Mouse (Mus musculus): Measurements from ENCODE around the gene Gfod1. TPM values are rescaled to one million over a fixed set of nuclear protein-coding genes. Genes with fewer than 3 reads are reported as not detected.

The Gfod1 gene
- polyA plus RNA-seq, 1 experiment from 2014 or later = 0.46 TPM

GRCm38 (mm10) chr13:43239790-43240216 lies 64.2 kb downstream of the Gfod1 start:
- WGBS (ENCODE audit: missing documents) = 19% methylated on average over 11 of the region's 11 CpGs
- Histone ChIP-seq H3K4me3 (ENCODE audit: inconsistent target) (no peak overlapping the region), H3K36me3 (ENCODE audit: inconsistent target) (no peaks in the 10 kb centered on the region), H3K79me2 (ENCODE audit: inconsistent target) (no peaks in the 10 kb centered on the region), H3K27ac (no peak overlapping the region)

GRCm38 (mm10) chr13:43236630-43237029 lies 67.3 kb downstream of the Gfod1 start:
- Histone ChIP-seq H3K27ac (no peak overlapping the region), H3K4me3 (ENCODE audit: inconsistent target) (no peak overlapping the region), H3K36me3 (ENCODE audit: inconsistent target) (no peaks in the 10 kb centered on the region), H3K79me2 (ENCODE audit: inconsistent target) (no peaks in the 10 kb centered on the region)
- 88% methylated on average over 6 of the region's 6 CpGs for WGBS (ENCODE audit: missing documents)

- 33% methylated on average over 4 of the region's 4 CpGs for WGBS (ENCODE audit: missing documents)
- no peak overlapping the region for H3K4me3 ChIP-seq (ENCODE audit: inconsistent target)
- no peak overlapping the region for H3K27ac ChIP-seq
- no peaks in the 10 kb centered on the region for H3K79me2 ChIP-seq (ENCODE audit: inconsistent target)
- H3K36me3 ChIP-seq (ENCODE audit: inconsistent target) = no peaks in the 10 kb centered on the region
Observed at GRCm38 (mm10) chr13:43235982-43236381, 68.0 kb downstream of the Gfod1 start.

- Histone ChIP-seq H3K4me3 (ENCODE audit: inconsistent target) (no peak overlapping the region), H3K27ac (no peak overlapping the region), H3K79me2 (ENCODE audit: inconsistent target) (no peaks in the 10 kb centered on the region), H3K36me3 (ENCODE audit: inconsistent target) (no peaks in the 10 kb centered on the region)
- 93% methylated on average over 3 of the region's 3 CpGs for WGBS (ENCODE audit: missing documents)
Observed at GRCm38 (mm10) chr13:43235586-43235910, 68.4 kb downstream of the Gfod1 start.

- Histone ChIP-seq H3K79me2 (ENCODE audit: inconsistent target) (no peaks in the 10 kb centered on the region), H3K27ac (no peak overlapping the region), H3K36me3 (ENCODE audit: inconsistent target) (no peaks in the 10 kb centered on the region), H3K4me3 (ENCODE audit: inconsistent target) (no peak overlapping the region)
- 89% methylated on average over 9 of the region's 9 CpGs for WGBS (ENCODE audit: missing documents)
Observed at GRCm38 (mm10) chr13:43234869-43235585, 68.9 kb downstream of the Gfod1 start.

GRCm38 (mm10) chr13:43233331-43233730 lies 70.6 kb downstream of the Gfod1 start:
- Histone ChIP-seq H3K36me3 (ENCODE audit: inconsistent target) (no peaks in the 10 kb centered on the region), H3K4me3 (ENCODE audit: inconsistent target) (no peak overlapping the region), H3K79me2 (ENCODE audit: inconsistent target) (no peaks in the 10 kb centered on the region), H3K27ac (no peak overlapping the region)
- WGBS (ENCODE audit: missing documents) = 96% methylated on average over 4 of the region's 4 CpGs

GRCm38 (mm10) chr13:43231965-43232860 lies 71.8 kb downstream of the Gfod1 start:
- no peaks in the 10 kb centered on the region for H3K79me2 ChIP-seq (ENCODE audit: inconsistent target)
- no peak overlapping the region for H3K4me3 ChIP-seq (ENCODE audit: inconsistent target)
- WGBS (ENCODE audit: missing documents) = 75% methylated on average over 13 of the region's 13 CpGs
- no peaks in the 10 kb centered on the region for H3K36me3 ChIP-seq (ENCODE audit: inconsistent target)
- H3K27ac ChIP-seq = no peak overlapping the region

GRCm38 (mm10) chr13:43230842-43231241 lies 73.1 kb downstream of the Gfod1 start:
- WGBS (ENCODE audit: missing documents) = 51% methylated on average over 4 of the region's 4 CpGs
- Histone ChIP-seq H3K79me2 (ENCODE audit: inconsistent target) (no peaks in the 10 kb centered on the region), H3K36me3 (ENCODE audit: inconsistent target) (no peaks in the 10 kb centered on the region), H3K27ac (no peak overlapping the region), H3K4me3 (ENCODE audit: inconsistent target) (no peak overlapping the region)

GRCm38 (mm10) chr13:43230238-43230637 lies 73.7 kb downstream of the Gfod1 start:
- H3K27ac ChIP-seq = no peak overlapping the region
- H3K36me3 ChIP-seq (ENCODE audit: inconsistent target) = no peaks in the 10 kb centered on the region
- no peaks in the 10 kb centered on the region for H3K79me2 ChIP-seq (ENCODE audit: inconsistent target)
- 99% methylated on average over 6 of the region's 6 CpGs for WGBS (ENCODE audit: missing documents)
- H3K4me3 ChIP-seq (ENCODE audit: inconsistent target) = no peak overlapping the region

GRCm38 (mm10) chr13:43229767-43230166 lies 74.2 kb downstream of the Gfod1 start:
- no peak overlapping the region for H3K4me3 ChIP-seq (ENCODE audit: inconsistent target)
- no peaks in the 10 kb centered on the region for H3K36me3 ChIP-seq (ENCODE audit: inconsistent target)
- no peaks in the 10 kb centered on the region for H3K79me2 ChIP-seq (ENCODE audit: inconsistent target)
- 90% methylated on average over 3 of the region's 3 CpGs for WGBS (ENCODE audit: missing documents)
- no peak overlapping the region for H3K27ac ChIP-seq

GRCm38 (mm10) chr13:43228141-43228540 lies 75.8 kb downstream of the Gfod1 start:
- Histone ChIP-seq H3K79me2 (ENCODE audit: inconsistent target) (no peaks in the 10 kb centered on the region), H3K36me3 (ENCODE audit: inconsistent target) (no peaks in the 10 kb centered on the region), H3K4me3 (ENCODE audit: inconsistent target) (no peak overlapping the region), H3K27ac (no peak overlapping the region)
- 97% methylated on average over 6 of the region's 6 CpGs for WGBS (ENCODE audit: missing documents)

- Histone ChIP-seq H3K27ac (no peak overlapping the region), H3K36me3 (ENCODE audit: inconsistent target) (no peaks in the 10 kb centered on the region), H3K4me3 (ENCODE audit: inconsistent target) (no peak overlapping the region), H3K79me2 (ENCODE audit: inconsistent target) (no peaks in the 10 kb centered on the region)
- 94% methylated on average over 10 of the region's 10 CpGs for WGBS (ENCODE audit: missing documents)
Observed at GRCm38 (mm10) chr13:43226041-43226440, 77.9 kb downstream of the Gfod1 start.

GRCm38 (mm10) chr13:43225161-43225560 lies 78.8 kb downstream of the Gfod1 start:
- H3K4me3 ChIP-seq (ENCODE audit: inconsistent target) = no peak overlapping the region
- no peaks in the 10 kb centered on the region for H3K36me3 ChIP-seq (ENCODE audit: inconsistent target)
- 98% methylated on average over 5 of the region's 5 CpGs for WGBS (ENCODE audit: missing documents)
- H3K79me2 ChIP-seq (ENCODE audit: inconsistent target) = no peaks in the 10 kb centered on the region
- H3K27ac ChIP-seq = no peak overlapping the region

GRCm38 (mm10) chr13:43222084-43222483 lies 81.9 kb downstream of the Gfod1 start:
- no peak overlapping the region for H3K4me3 ChIP-seq (ENCODE audit: inconsistent target)
- 100% methylated on average over 1 of the region's 1 CpGs for WGBS (ENCODE audit: missing documents)
- H3K36me3 ChIP-seq (ENCODE audit: inconsistent target) = no peaks in the 10 kb centered on the region
- H3K79me2 ChIP-seq (ENCODE audit: inconsistent target) = no peaks in the 10 kb centered on the region
- H3K27ac ChIP-seq = no peak overlapping the region

GRCm38 (mm10) chr13:43221290-43221689 lies 82.7 kb downstream of the Gfod1 start:
- Histone ChIP-seq H3K27ac (no peak overlapping the region), H3K4me3 (ENCODE audit: inconsistent target) (no peak overlapping the region), H3K79me2 (ENCODE audit: inconsistent target) (no peaks in the 10 kb centered on the region), H3K36me3 (ENCODE audit: inconsistent target) (no peaks in the 10 kb centered on the region)
- WGBS (ENCODE audit: missing documents) = 81% methylated on average over 6 of the region's 6 CpGs

Data from macrophage (primary cell).